Mouse (Mus musculus): ENCODE measurements around the gene Cox19. TPM values are rescaled to one million over a fixed set of nuclear protein-coding genes. Genes with fewer than 3 reads are reported as not detected.
"Not testable (repeated sequence)": the region's sequence is repeated elsewhere in the genome, so short reads cannot be mapped to it uniquely, and the experiment has no call there.

Gene Cox19
- polyA plus RNA-seq, 1 experiment = 10.5 TPM

- no peaks in the 10 kb centered on the region; the same call in 1 of the 2 replicates for H3K27me3 ChIP-seq (ENCODE audit: control insufficient read depth)
- peak overlapping the region; percentile 77 for H3K4me3 ChIP-seq (replicated peaks)
- no peaks in the 10 kb centered on the region for H3K9me3 ChIP-seq (ENCODE audit: control insufficient read depth, low read length)
- TF ChIP-seq TAL1 (IDR thresholded peaks at IDR 0.05; ENCODE audit: low read length) (no peak), GATA1 (IDR thresholded peaks at IDR 0.05; ENCODE audit: low read length) (no peak)
- peaks cover 97% of the 10 kb centered on the region for H3K36me3 ChIP-seq (ENCODE audit: control insufficient read depth)
- H3K4me1 ChIP-seq (ENCODE audit: control insufficient read depth) = peaks cover 93% of the 10 kb centered on the region
These were observed 41.3 kb upstream of the Cox19 start for GRCm38 (mm10) chr5:139392219-139393196.

- H3K27me3 ChIP-seq (ENCODE audit: control insufficient read depth) = no peaks in the 10 kb centered on the region; the same call in 1 of the 2 replicates
- H3K36me3 ChIP-seq (ENCODE audit: control insufficient read depth) = peaks cover 96% of the 10 kb centered on the region
- H3K9me3 ChIP-seq (ENCODE audit: control insufficient read depth, low read length) = no peaks in the 10 kb centered on the region
- peaks cover 94% of the 10 kb centered on the region for H3K4me1 ChIP-seq (ENCODE audit: control insufficient read depth)
- H3K4me3 ChIP-seq (replicated peaks) = peak overlapping the region; percentile 77
- TF ChIP-seq TAL1 (IDR thresholded peaks at IDR 0.05; ENCODE audit: low read length) (no peak), GATA1 (IDR thresholded peaks at IDR 0.05; ENCODE audit: low read length) (no peak)
These were observed 40.2 kb upstream of the Cox19 start for GRCm38 (mm10) chr5:139391309-139391990.

GRCm38 (mm10) chr5:139390324-139391119 is 39.3 kb upstream of the Cox19 start:
- H3K9me3 ChIP-seq (ENCODE audit: control insufficient read depth, low read length); H3K27me3 ChIP-seq (ENCODE audit: control insufficient read depth): not testable (repeated sequence)
- peak overlapping the region; percentile 78 for H3K4me3 ChIP-seq (replicated peaks)
- peaks cover 96% of the 10 kb centered on the region for H3K4me1 ChIP-seq (ENCODE audit: control insufficient read depth)
- H3K36me3 ChIP-seq (ENCODE audit: control insufficient read depth) = peaks cover 96% of the 10 kb centered on the region

GRCm38 (mm10) chr5:139389676-139390061 is 38.5 kb upstream of the Cox19 start:
- H3K9me3 ChIP-seq (ENCODE audit: control insufficient read depth, low read length) = no peaks in the 10 kb centered on the region
- TF ChIP-seq TAL1 (IDR thresholded peaks at IDR 0.05; ENCODE audit: low read length) (peak; percentile 87), GATA1 (IDR thresholded peaks at IDR 0.05; ENCODE audit: low read length) (peak; percentile 50; the same call in 1 of the 2 replicates)
- peaks cover 96% of the 10 kb centered on the region for H3K4me1 ChIP-seq (ENCODE audit: control insufficient read depth)
- peaks cover 96% of the 10 kb centered on the region for H3K36me3 ChIP-seq (ENCODE audit: control insufficient read depth)
- H3K27me3 ChIP-seq (ENCODE audit: control insufficient read depth) = no peaks in the 10 kb centered on the region; the same call in 1 of the 2 replicates
- peak overlapping the region; percentile 78 for H3K4me3 ChIP-seq (replicated peaks)

GRCm38 (mm10) chr5:139388694-139389675 is 37.8 kb upstream of the Cox19 start:
- H3K4me3 ChIP-seq (replicated peaks) = peak overlapping the region; percentile 78
- peaks cover 96% of the 10 kb centered on the region for H3K4me1 ChIP-seq (ENCODE audit: control insufficient read depth)
- H3K9me3 ChIP-seq (ENCODE audit: control insufficient read depth, low read length) = no peaks in the 10 kb centered on the region
- TF ChIP-seq GATA1 (IDR thresholded peaks at IDR 0.05; ENCODE audit: low read length) = peak; percentile 60
- TF ChIP-seq TAL1 (IDR thresholded peaks at IDR 0.05; ENCODE audit: low read length) = peak; percentile 70
- no peaks in the 10 kb centered on the region; the same call in 1 of the 2 replicates for H3K27me3 ChIP-seq (ENCODE audit: control insufficient read depth)
- H3K36me3 ChIP-seq (ENCODE audit: control insufficient read depth) = peaks cover 96% of the 10 kb centered on the region

- Histone ChIP-seq H3K4me1 (ENCODE audit: control insufficient read depth) (peaks cover 96% of the 10 kb centered on the region), H3K4me3 (replicated peaks) (peak overlapping the region; percentile 78), H3K27me3 (ENCODE audit: control insufficient read depth) (no peaks in the 10 kb centered on the region; the same call in 1 of the 2 replicates), H3K9me3 (ENCODE audit: control insufficient read depth, low read length) (no peaks in the 10 kb centered on the region), H3K36me3 (ENCODE audit: control insufficient read depth) (peaks cover 96% of the 10 kb centered on the region)
- TF ChIP-seq GATA1 (IDR thresholded peaks at IDR 0.05; ENCODE audit: low read length) (no peak), TAL1 (IDR thresholded peaks at IDR 0.05; ENCODE audit: low read length) (no peak)
These were observed 37.0 kb upstream of the Cox19 start for GRCm38 (mm10) chr5:139388195-139388570.

GRCm38 (mm10) chr5:139387329-139388194 is 36.3 kb upstream of the Cox19 start:
- Histone ChIP-seq H3K4me1 (ENCODE audit: control insufficient read depth) (peaks cover 96% of the 10 kb centered on the region), H3K36me3 (ENCODE audit: control insufficient read depth) (peaks cover 96% of the 10 kb centered on the region), H3K9me3 (ENCODE audit: control insufficient read depth, low read length) (no peaks in the 10 kb centered on the region), H3K4me3 (replicated peaks) (peak overlapping the region; percentile 78), H3K27me3 (ENCODE audit: control insufficient read depth) (no peaks in the 10 kb centered on the region; the same call in 1 of the 2 replicates)
- TF ChIP-seq TAL1 (IDR thresholded peaks at IDR 0.05; ENCODE audit: low read length) = no peak
- no peak for TF ChIP-seq GATA1 (IDR thresholded peaks at IDR 0.05; ENCODE audit: low read length)
